Mouse (Mus musculus) heart, postnatal 0 days (tissue): Measurements from ENCODE around the gene Polr2h.

ENCODE experiments used
- CTCF ChIP-seq: IDR thresholded peaks from 2 replicates; pipeline ENCODE4 v1.5.1; 2016; ENCODE audit warnings: antibody characterized with exemption, control low read depth, low read depth
- EP300 ChIP-seq: IDR thresholded peaks from 2 replicates; pipeline ENCODE4 v1.6.1; 2016; ENCODE audit warnings: antibody characterized with exemption, low read depth

DNA sequence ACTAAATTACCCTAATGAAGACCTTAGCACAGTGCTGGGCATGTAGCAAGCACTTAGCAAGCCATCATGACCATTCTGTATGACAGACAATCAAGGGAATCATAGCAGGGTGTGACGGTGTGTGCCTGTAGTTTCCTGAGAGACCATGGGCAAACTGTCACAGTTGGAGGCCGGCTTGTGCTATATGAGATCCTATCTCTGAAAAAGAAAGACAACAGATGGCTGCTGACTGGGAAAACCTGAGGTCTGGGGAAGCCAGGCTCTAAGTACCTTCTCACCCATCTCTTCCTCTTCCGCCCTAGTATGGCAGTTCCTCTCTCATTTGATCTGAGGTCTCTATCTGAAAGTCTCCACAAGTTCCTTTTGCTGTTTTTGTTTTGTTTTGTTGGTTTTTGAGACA is 11.7 kb upstream of the Polr2h start:
- TF ChIP-seq CTCF (no peak), EP300 (no peak)
